Comparison of ENCODE assay signal across 23 mouse cellular contexts in genomic region chr7:28476191-28476590, GRCm38 (mm10). TPM values are rescaled to one million over a fixed set of nuclear protein-coding genes. Genes with fewer than 3 reads are reported as not detected.
A peak's percentile ranks its signal among the peaks of the same experiment; 100 is the strongest.
DNase-seq lines count a peak whose midpoint lies in the region; ATAC-seq and TF ChIP-seq lines count a peak whose summit lies in the region.
"Had no signal": no experiment of that assay in that cellular context is flagged by ENCODE, and none has a peak within 500 bp of the region (broad histone marks: within the 10 kb centered on the region; RNA-seq: fewer than 3 reads in every experiment).

No protein-coding gene starts in this region.

- peak; percentile 45 for TF ChIP-seq RAD21 in MEL (IDR thresholded peaks at IDR 0.05; ENCODE audit: low read depth, low read length)

- 0 out of 2 replicates have a peak, but pooled peaks have one; percentile 15 for ATAC-seq in intestine, embryonic 16.5 days
- ATAC-seq in intestine, embryonic 15.5 days, result no peak
- no peak for ATAC-seq in lung, embryonic 14.5 days (ENCODE audit: insufficient read depth)
- ATAC-seq: forebrain, embryonic 14.5 days had no signal

- no peak overlapping the region for H3K27ac ChIP-seq in intestine, embryonic 16.5 days (ENCODE audit: low read length)
- no peak overlapping the region for H3K27ac ChIP-seq in intestine, embryonic 15.5 days
- no peak overlapping the region for H3K27ac ChIP-seq in lung, embryonic 14.5 days (ENCODE audit: low read depth)
- H3K27ac ChIP-seq in MEL (ENCODE audit: control insufficient read depth, low read depth, low read length), result no peak overlapping the region
- H3K27ac ChIP-seq: embryonic facial prominence, embryonic 10.5 days; heart, embryonic 13.5 days; hindbrain, embryonic 13.5 days had no signal

- H3K27me3 ChIP-seq in intestine, embryonic 16.5 days (replicated peaks; ENCODE audit: control insufficient read depth, insufficient read depth, low read length), result no peaks in the 10 kb centered on the region
- H3K27me3 ChIP-seq in intestine, embryonic 15.5 days (replicated peaks), result no peaks in the 10 kb centered on the region
- H3K27me3 ChIP-seq in lung, embryonic 14.5 days (ENCODE audit: insufficient read depth, low read length), result no peaks in the 10 kb centered on the region
- H3K27me3 ChIP-seq in MEL (ENCODE audit: control insufficient read depth in 1 of 2, insufficient read depth in 2 of 2, low read length in 2 of 2), result no peaks in the 10 kb centered on the region

- TF ChIP-seq EP300 in MEL (IDR thresholded peaks at IDR 0.05; ENCODE audit: low read depth in 1 of 2, low read length in 2 of 2), result no peak

- no peaks in the 10 kb centered on the region for H3K9me3 ChIP-seq in intestine, embryonic 16.5 days (ENCODE audit: control insufficient read depth, low read length)
- no peaks in the 10 kb centered on the region for H3K9me3 ChIP-seq in intestine, embryonic 15.5 days
- H3K9me3 ChIP-seq in lung, embryonic 14.5 days (ENCODE audit: low read depth, low read length), result no peaks in the 10 kb centered on the region
- H3K9me3 ChIP-seq in MEL (replicated peaks; ENCODE audit: insufficient read depth, low read length), result no peaks in the 10 kb centered on the region
- H3K9me3 ChIP-seq: embryonic facial prominence, embryonic 10.5 days; G1E; heart, embryonic 13.5 days; hindbrain, embryonic 13.5 days had no signal

- H3K4me3 ChIP-seq in intestine, embryonic 16.5 days (ENCODE audit: low read length), result no peak overlapping the region
- H3K4me3 ChIP-seq in intestine, embryonic 15.5 days (replicated peaks), result no peak overlapping the region
- H3K4me3 ChIP-seq in lung, embryonic 14.5 days (ENCODE audit: low read depth, low read length), result no peak overlapping the region
- H3K4me3 ChIP-seq in MEL (ENCODE audit: control insufficient read depth in 1 of 2, insufficient read depth in 1 of 2, low read depth in 2 of 2, low read length in 2 of 2), result no peak overlapping the region
- H3K4me3 ChIP-seq: embryonic facial prominence, embryonic 10.5 days; heart, embryonic 13.5 days; hindbrain, embryonic 13.5 days had no signal

- peaks cover 8% of the 10 kb centered on the region for H3K4me1 ChIP-seq in intestine, embryonic 16.5 days (ENCODE audit: control insufficient read depth, insufficient read depth, low read length)
- H3K4me1 ChIP-seq in intestine, embryonic 15.5 days (replicated peaks), result peaks cover 2% of the 10 kb centered on the region; the same call in 1 of the 2 replicates
- H3K4me1 ChIP-seq in lung, embryonic 14.5 days (ENCODE audit: insufficient read depth), result no peaks in the 10 kb centered on the region
- no peaks in the 10 kb centered on the region for H3K4me1 ChIP-seq in MEL (ENCODE audit: control insufficient read depth in 1 of 2, insufficient read depth in 2 of 2, low read length in 2 of 2)
- H3K4me1 ChIP-seq: hindbrain, embryonic 13.5 days had no signal

- 86% methylated on average over 6 of the region's 6 CpGs for WGBS in intestine, embryonic 16.5 days
- WGBS in intestine, embryonic 15.5 days, result 93% methylated on average over 6 of the region's 6 CpGs
- 84% methylated on average over 6 of the region's 6 CpGs for WGBS in lung, embryonic 14.5 days

- no peak overlapping the region for H3K9ac ChIP-seq in intestine, embryonic 16.5 days (ENCODE audit: low read depth, low read length)
- no peak overlapping the region for H3K9ac ChIP-seq in intestine, embryonic 15.5 days
- no peak overlapping the region for H3K9ac ChIP-seq in lung, embryonic 14.5 days
- no peak overlapping the region for H3K9ac ChIP-seq in MEL (ENCODE audit: control insufficient read depth, low read depth, low read length, poor library complexity, severe bottlenecking)
- H3K9ac ChIP-seq: heart, embryonic 13.5 days; hindbrain, embryonic 13.5 days had no signal

- TF ChIP-seq CTCF in lung, embryonic 14.5 days (IDR thresholded peaks at IDR 0.05; ENCODE audit: low read depth), result peak; percentile 45
- TF ChIP-seq CTCF in MEL (IDR thresholded peaks at IDR 0.05 in 2 of 3, conservative IDR thresholded peaks at IDR 0.05 in 1 of 3; ENCODE audit: control insufficient read depth in 1 of 3, insufficient read depth in 1 of 3, low read depth in 2 of 3, low read length in 3 of 3, poor library complexity in 1 of 3, severe bottlenecking in 1 of 3), result peak; percentile 10 to 54 (median 32); a peak in 4 of 6 replicates

- H3K36me3 ChIP-seq in intestine, embryonic 16.5 days (ENCODE audit: control insufficient read depth, insufficient read depth, low read length), result no peaks in the 10 kb centered on the region
- H3K36me3 ChIP-seq in intestine, embryonic 15.5 days, result no peaks in the 10 kb centered on the region
- H3K36me3 ChIP-seq in lung, embryonic 14.5 days (ENCODE audit: insufficient read depth), result no peaks in the 10 kb centered on the region
- no peaks in the 10 kb centered on the region for H3K36me3 ChIP-seq in MEL (ENCODE audit: control insufficient read depth in 1 of 2, insufficient read depth in 2 of 2, low read length in 2 of 2)
- H3K36me3 ChIP-seq: embryonic facial prominence, embryonic 10.5 days; G1E; heart, embryonic 13.5 days; hindbrain, embryonic 13.5 days had no signal

- H3K4me2 ChIP-seq in intestine, embryonic 16.5 days (ENCODE audit: low read depth, low read length), result no peak overlapping the region
- H3K4me2 ChIP-seq in intestine, embryonic 15.5 days (replicated peaks), result no peak overlapping the region
- H3K4me2 ChIP-seq in lung, embryonic 14.5 days, result no peak overlapping the region
- H3K4me2 ChIP-seq: heart, embryonic 13.5 days; hindbrain, embryonic 13.5 days had no signal

- intact Hi-C loops in heart, postnatal 14 days (cut with DNase I), result no loop called here

- no peak for TF ChIP-seq POLR2A in MEL (IDR thresholded peaks at IDR 0.05; ENCODE audit: control insufficient read depth in 1 of 2, insufficient read depth in 1 of 2, low read depth in 1 of 2, low read length in 2 of 2, poor library complexity in 1 of 2)

- no peaks in the 10 kb centered on the region for H3K79me2 ChIP-seq in MEL (ENCODE audit: control insufficient read depth, insufficient read depth, low read length, poor library complexity)

- DNase-seq in lung, embryonic 14.5 days, result no peak
- DNase-seq in lung, postnatal 14 days, result no peak
- peak; percentile 40 for DNase-seq in 416B (ENCODE audit: low read depth)
- DNase-seq in MEL (ENCODE audit: low read depth, low spot score), result peak; percentile 22
- no peak for DNase-seq in adrenal gland, adult (ENCODE audit: inconsistent age in 2 of 2, low spot score in 1 of 2)
- no peak for DNase-seq in heart, postnatal 14 days
- DNase-seq: adrenal gland, postnatal 14 days; cerebellum, adult 11-12 months; cerebellum, adult 9-10 months; gastrocnemius, postnatal 36 days; heart, adult 11 months; heart, postnatal 4 days had no signal

TF ChIP-seq in MEL, 35 proteins besides CTCF, POLR2A, EP300 and RAD21:
- peak; percentile 27; the same call in 1 of the 2 replicates for TF ChIP-seq ZC3H11A (IDR thresholded peaks at IDR 0.05; ENCODE audit: low read depth, low read length)
- TF ChIP-seq TAL1 (IDR thresholded peaks at IDR 0.05; ENCODE audit: low read length), result no peak
- peak; percentile 59 for TF ChIP-seq SMC3 (IDR thresholded peaks at IDR 0.05; ENCODE audit: low read depth, low read length)

RNA-seq across cellular contexts. Expression of gene Lrfn1, which starts 24.4 kb away (rescaled TPM):
- polyA plus RNA-seq in intestine, embryonic 16.5 days (2015; fragmentation: Nextera tagmentation; extraction: Ambion mirVana), result 1.1 and 1.3 TPM in 2 replicates
- 1.9 and 2.7 TPM in 2 replicates for polyA plus RNA-seq in intestine, embryonic 15.5 days (2015; fragmentation: Nextera tagmentation; extraction: Ambion mirVana)
- polyA plus RNA-seq in lung, embryonic 14.5 days (2014; fragmentation: Nextera tagmentation; extraction: Ambion mirVana), result 4.4 and 6.6 TPM in 2 replicates
- 1.2 and 1.9 TPM in 2 replicates for total RNA-seq in MEL (2012; rRNA removed)
- polyA plus RNA-seq in MEL (2012; ENCODE audit: insufficient read depth in 1 of 2, insufficient read length in 2 of 2, low read depth in 1 of 2, low replicate concordance in 2 of 2, missing spikeins in 1 of 2), result 1 to 10 TPM in 1 of 2 experiments, not detected in 1; 5.8 TPM
- total RNA-seq in heart, postnatal 14 days (2021), result 1 to 10 TPM in 1 of 2 experiments, under 1 TPM in 1; 0.69 to 1.1 TPM

RNA-seq across cellular contexts. Expression of gene Ifnl2, which starts 34.1 kb away (rescaled TPM):
- polyA plus RNA-seq in intestine, embryonic 16.5 days (2015; fragmentation: Nextera tagmentation; extraction: Ambion mirVana), result not detected in 2 replicates
- not detected in 2 replicates for polyA plus RNA-seq in intestine, embryonic 15.5 days (2015; fragmentation: Nextera tagmentation; extraction: Ambion mirVana)
- polyA plus RNA-seq in lung, embryonic 14.5 days (2014; fragmentation: Nextera tagmentation; extraction: Ambion mirVana), result not detected in 2 replicates
- total RNA-seq in MEL (2012; rRNA removed), result not detected in 2 replicates
- polyA plus RNA-seq in MEL (2012; ENCODE audit: insufficient read depth in 1 of 2, insufficient read length in 2 of 2, low read depth in 1 of 2, low replicate concordance in 2 of 2, missing spikeins in 1 of 2), result not detected
- total RNA-seq in heart, postnatal 14 days (2021), result not detected
- total RNA-seq: adrenal gland, adult 18-20 months; adrenal gland, postnatal 14 days; gastrocnemius, adult 8-10 months; gastrocnemius, postnatal 36 days; heart, postnatal 4 days had no signal
- polyA plus RNA-seq: embryonic facial prominence, embryonic 10.5 days; embryonic facial prominence, embryonic 14.5 days; forebrain, embryonic 14.5 days; G1E; heart, embryonic 13.5 days; heart, postnatal 0 days; hindbrain, embryonic 13.5 days had no signal

RNA-seq across cellular contexts. Expression of gene Gmfg, which starts 38.9 kb away (rescaled TPM):
- polyA plus RNA-seq in intestine, embryonic 16.5 days (2015; fragmentation: Nextera tagmentation; extraction: Ambion mirVana), result 17.8 and 19.4 TPM in 2 replicates
- polyA plus RNA-seq in intestine, embryonic 15.5 days (2015; fragmentation: Nextera tagmentation; extraction: Ambion mirVana), result 17.5 and 19.9 TPM in 2 replicates
- polyA plus RNA-seq in lung, embryonic 14.5 days (2014; fragmentation: Nextera tagmentation; extraction: Ambion mirVana), result 30.5 and 37.0 TPM in 2 replicates
- 25.1 and 31.2 TPM in 2 replicates for total RNA-seq in MEL (2012; rRNA removed)
- polyA plus RNA-seq in MEL (2012; ENCODE audit: insufficient read depth in 1 of 2, insufficient read length in 2 of 2, low read depth in 1 of 2, low replicate concordance in 2 of 2, missing spikeins in 1 of 2), result 10 to 100 TPM in 1 of 2 experiments, not detected in 1; 25.0 TPM
- 10 to 100 TPM in 1 of 2 experiments, 1 to 10 TPM in 1; 8.1 to 18.8 TPM for total RNA-seq in heart, postnatal 14 days (2021)

RNA-seq across cellular contexts. Expression of gene Ifnl3, which starts 46.4 kb away (rescaled TPM):
- not detected in 2 replicates for polyA plus RNA-seq in intestine, embryonic 16.5 days (2015; fragmentation: Nextera tagmentation; extraction: Ambion mirVana)
- not detected in 2 replicates for polyA plus RNA-seq in intestine, embryonic 15.5 days (2015; fragmentation: Nextera tagmentation; extraction: Ambion mirVana)
- polyA plus RNA-seq in lung, embryonic 14.5 days (2014; fragmentation: Nextera tagmentation; extraction: Ambion mirVana), result not detected in 2 replicates
- not detected in 2 replicates for total RNA-seq in MEL (2012; rRNA removed)
- not detected for polyA plus RNA-seq in MEL (2012; ENCODE audit: insufficient read depth in 1 of 2, insufficient read length in 2 of 2, low read depth in 1 of 2, low replicate concordance in 2 of 2, missing spikeins in 1 of 2)
- not detected for total RNA-seq in heart, postnatal 14 days (2021)
- total RNA-seq: adrenal gland, adult 18-20 months; adrenal gland, postnatal 14 days; G1E; gastrocnemius, adult 8-10 months; gastrocnemius, postnatal 36 days; heart, postnatal 4 days had no signal
- polyA plus RNA-seq: embryonic facial prominence, embryonic 10.5 days; embryonic facial prominence, embryonic 14.5 days; forebrain, embryonic 14.5 days; G1E; heart, embryonic 13.5 days; heart, postnatal 0 days; hindbrain, embryonic 13.5 days had no signal

Comparison
In these comparisons a context has a peak if more than half of its experiments do, and no peak if none do; other contexts are left out.
1. DNase-seq: peak in 416B (single experiment) and MEL (single experiment); none in lung, embryonic 14.5 days (single experiment), lung, postnatal 14 days (single experiment), adrenal gland, adult (0 of 2) and heart, postnatal 14 days (0 of 2).